Mouse (Mus musculus) limb, embryonic 14.5 days (tissue): ENCODE data around the gene Copz2. TPM values are rescaled to one million over a fixed set of nuclear protein-coding genes. Genes with fewer than 3 reads are reported as not detected.

Experiments
- ATAC-seq: fragments of 200-750 bp; cut with Nextera tagmentation; 2 replicates; pipeline ENCODE4 v1.8.0; 2017; ENCODE audit warnings: low read depth, moderate number of reproducible peaks, moderate TSS enrichment; ENCODE audit not compliant: low FRiP score
- DNase-seq: peaks from one replicate; pipeline ENCODE4 v3.0.0-alpha.2; 2015; ENCODE audit warnings: low spot score
- H3K27ac ChIP-seq: fragments of 300-500 bp; sonication (generic); replicated peaks from 2 replicates; pipeline ENCODE4 v1.5.1; 2014; ENCODE audit warnings: low read depth, mild to moderate bottlenecking, low read length, moderate library complexity, mixed read lengths
- H3K27me3 ChIP-seq: fragments of 300-500 bp; sonication (generic); 2 replicates; pipeline ENCODE4 v1.6.1; 2014; ENCODE audit warnings: low read length, mixed read lengths; ENCODE audit not compliant: control insufficient read depth, insufficient read depth
- H3K36me3 ChIP-seq: fragments of 300-500 bp; sonication (generic); 2 replicates; pipeline ENCODE4 v1.6.1; 2014; ENCODE audit warnings: mild to moderate bottlenecking, low read length, moderate library complexity, mixed read lengths; ENCODE audit not compliant: control insufficient read depth, insufficient read depth
- H3K4me1 ChIP-seq: fragments of 300-500 bp; sonication (generic); 2 replicates; pipeline ENCODE4 v1.6.1; 2014; ENCODE audit warnings: antibody characterized with exemption, low read length, mixed read lengths; ENCODE audit not compliant: control insufficient read depth, insufficient read depth
- H3K4me2 ChIP-seq: fragments of 300-500 bp; sonication (generic); replicated peaks from 2 replicates; pipeline ENCODE4 v1.6.1; 2014; ENCODE audit warnings: low read depth, mild to moderate bottlenecking, low read length, moderate library complexity; ENCODE audit not compliant: severe bottlenecking
- H3K4me3 ChIP-seq: fragments of 300-500 bp; sonication (generic); replicated peaks from 2 replicates; pipeline ENCODE4 v1.5.1; 2014; ENCODE audit warnings: low read length
- H3K9ac ChIP-seq: fragments of 300-500 bp; sonication (generic); 2 replicates; pipeline ENCODE4 v1.6.1; 2014; ENCODE audit warnings: mild to moderate bottlenecking, low read depth, low read length, moderate library complexity; ENCODE audit not compliant: severe bottlenecking
- H3K9me3 ChIP-seq: fragments of 300-500 bp; sonication (generic); 2 replicates; pipeline ENCODE4 v1.6.1; 2016; ENCODE audit warnings: low read length; ENCODE audit not compliant: control insufficient read depth
- POLR2A ChIP-seq: fragments of 200-500 bp; IDR thresholded peaks from 2 replicates; pipeline ENCODE4 v1.8.0; 2012; ENCODE audit warnings: inconsistent platforms, mild to moderate bottlenecking, moderate library complexity, borderline replicate concordance; ENCODE audit not compliant: insufficient read depth, insufficient read length; ENCODE audit errors: extremely low read depth
- WGBS: fragments of 180-500 bp; shearing (Covaris S2); extraction: QIAGEN DNeasy Blood & Tissue Kit; methylation state at CpG from one replicate; pipeline ENCODE4 v1.1.7; 2014; 5-methylcytosine and 5-hydroxymethylcytosine counted together
- polyA plus RNA-seq, 2 experiments: library from polyadenylated mRNA; depleted of rRNA in 1 of 2; stranded (reverse) in 1 of 2; unstranded in 1 of 2; fragments of >200 nt; fragmentation: Nextera tagmentation in 1 of 2; extraction: Ambion mirVana in 1 of 2; gene quantifications; 2 replicates each; pipeline versions ENCODE4 v1.2.1 to v1.2.3; 2012 to 2014

Copz2 gene
- polyA plus RNA-seq, 2 experiments, result 141 to 210 TPM

DNA sequence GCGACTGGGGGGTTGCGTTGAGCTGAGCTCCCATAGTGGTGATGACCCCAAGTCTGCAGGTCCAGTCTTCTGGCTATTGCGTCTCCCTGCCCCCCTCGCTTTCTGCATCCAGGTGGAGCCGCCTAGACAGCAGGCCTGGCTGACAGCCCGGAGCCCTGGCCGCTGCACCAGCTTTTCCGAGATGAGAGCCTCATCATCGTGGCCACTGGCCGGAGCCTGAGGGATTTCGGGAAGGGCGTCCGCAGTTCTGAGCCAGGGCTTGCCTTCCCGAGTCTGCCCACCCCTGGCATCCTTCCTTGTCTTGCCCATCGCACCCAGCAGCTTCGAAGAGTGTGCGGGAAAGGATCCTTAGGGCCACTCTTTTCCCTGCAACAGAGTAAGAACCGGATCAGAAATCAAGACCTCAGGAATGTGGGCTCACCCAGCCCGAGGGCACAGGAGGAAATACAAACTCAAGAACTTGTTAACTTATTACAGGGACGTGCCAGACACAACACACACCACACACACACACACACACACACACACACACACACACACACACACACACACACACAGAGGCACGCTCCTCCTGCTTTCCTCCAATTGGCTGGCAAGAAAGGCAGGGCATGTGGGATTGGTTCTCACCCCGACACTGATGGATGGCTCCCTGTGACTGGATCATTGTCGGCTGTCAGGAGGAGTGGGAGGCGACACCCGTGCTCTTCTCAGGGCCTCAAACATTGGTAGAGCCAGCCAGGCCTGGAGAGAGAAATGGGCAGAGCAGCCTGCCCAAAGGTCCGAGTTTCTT is 13.7 kb downstream of the Copz2 start:
- Histone ChIP-seq H3K4me3 (0 out of 2 replicates have a peak overlapping the region, but pooled peaks have one; percentile 2), H3K9me3 (no peaks in the 10 kb centered on the region), H3K36me3 (peaks cover under 1% of the 10 kb centered on the region; the same call in 1 of the 2 replicates), H3K4me2 (peak overlapping the region; percentile 29; the same call in 1 of the 2 replicates), H3K27ac (no peak overlapping the region), H3K27me3 (0 out of 2 replicates have a peak, but pooled peaks cover 5% of the 10 kb centered on the region), H3K4me1 (peaks cover 18% of the 10 kb centered on the region), H3K9ac (peak overlapping the region; percentile 25; the same call in 1 of the 2 replicates)
- ATAC-seq (no peak), DNase-seq (no peak)
- WGBS, result 19% methylated on average over 26 of the region's 26 CpGs
- no peak for TF ChIP-seq POLR2A

DNA sequence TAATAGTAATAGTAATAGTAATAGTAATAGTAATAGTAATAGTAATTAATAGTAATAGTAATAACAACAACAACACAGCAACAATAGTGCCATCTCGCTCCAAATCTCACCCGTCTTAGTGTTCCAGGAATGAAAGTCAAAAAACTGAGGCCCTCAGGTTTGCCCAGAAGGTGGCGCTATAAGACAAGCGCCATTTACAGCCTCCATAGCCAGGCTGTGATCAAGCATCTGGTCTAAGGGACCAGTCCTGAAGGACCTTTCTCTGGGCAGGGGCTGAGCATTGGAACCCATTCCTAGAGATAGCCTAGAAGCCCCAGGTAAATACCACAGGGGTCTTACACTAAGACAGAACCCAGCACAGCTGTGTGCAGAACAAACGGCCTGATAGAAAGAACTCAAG is 17.5 kb downstream of the Copz2 start:
- Histone ChIP-seq H3K36me3 (no peaks in the 10 kb centered on the region), H3K27me3 (0 out of 2 replicates have a peak, but pooled peaks cover 5% of the 10 kb centered on the region), H3K27ac (no peak overlapping the region), H3K4me2 (no peak overlapping the region), H3K9ac (no peak overlapping the region), H3K4me3 (no peak overlapping the region), H3K4me1 (peaks cover 7% of the 10 kb centered on the region), H3K9me3 (no peaks in the 10 kb centered on the region)
- DNase-seq, result peak; percentile 77
- no peak for ATAC-seq
- WGBS, result 14% methylated on average over 5 of the region's 5 CpGs
- TF ChIP-seq POLR2A, result no peak

DNA sequence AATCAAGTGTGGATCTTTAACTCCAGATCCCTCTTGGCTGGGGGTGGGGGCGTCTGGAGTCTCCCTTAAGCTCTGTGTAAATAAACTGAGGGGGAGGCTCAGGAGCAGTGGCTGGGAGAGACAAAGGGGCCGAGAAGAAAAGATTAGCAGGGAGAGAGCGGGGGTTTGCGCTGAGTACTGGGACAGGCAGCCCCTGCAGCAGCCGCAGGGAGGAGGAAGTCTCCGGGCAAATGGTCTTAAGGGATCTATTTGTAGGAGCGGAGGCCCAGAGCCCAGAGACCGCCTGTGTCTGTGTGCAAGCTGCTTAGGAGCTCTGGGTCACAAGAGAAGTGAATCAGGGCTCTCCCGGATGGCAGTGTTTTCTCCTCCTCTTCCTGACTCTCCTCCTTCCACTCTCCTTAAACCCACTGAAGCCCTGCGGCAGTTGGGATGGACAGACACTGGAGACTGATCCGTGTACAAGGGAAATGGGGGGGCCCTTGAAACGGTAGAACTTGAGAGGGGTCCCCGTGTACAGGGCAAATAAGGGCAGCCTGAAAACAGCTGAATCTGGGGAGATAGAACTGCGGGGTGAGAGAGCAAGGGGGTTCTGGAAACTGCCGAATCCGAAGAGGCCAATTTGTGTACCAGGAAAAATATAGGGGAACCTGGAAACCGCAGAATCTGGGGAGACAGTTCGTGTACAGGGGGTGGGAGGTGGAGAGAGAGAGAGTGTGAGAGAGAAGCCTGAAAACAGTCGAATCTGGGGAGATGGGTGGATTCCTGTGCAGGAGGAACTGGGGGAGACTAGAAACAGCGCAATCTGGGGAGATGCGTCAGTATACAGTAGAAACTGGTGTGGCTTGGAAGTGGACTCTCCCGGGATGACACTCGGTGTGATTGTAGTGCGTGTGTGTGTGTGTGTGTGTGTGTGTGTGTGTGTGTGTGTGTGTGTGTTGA is 23.0 kb downstream of the Copz2 start:
- H3K27ac ChIP-seq, result peak overlapping the region; percentile 28
- H3K9me3 ChIP-seq, result no peaks in the 10 kb centered on the region
- no peaks in the 10 kb centered on the region for H3K36me3 ChIP-seq
- H3K4me3 ChIP-seq, result no peak overlapping the region
- no peak for TF ChIP-seq POLR2A
- ATAC-seq (peak; percentile 18), DNase-seq (peak; percentile 34)
- peak overlapping the region; percentile 17 for H3K4me2 ChIP-seq
- peaks cover 5% of the 10 kb centered on the region; the same call in 1 of the 2 replicates for H3K27me3 ChIP-seq
- 8% methylated on average over 23 of the region's 24 CpGs for WGBS
- peak overlapping the region; percentile 9; the same call in 1 of the 2 replicates for H3K9ac ChIP-seq
- peaks cover 24% of the 10 kb centered on the region for H3K4me1 ChIP-seq

DNA sequence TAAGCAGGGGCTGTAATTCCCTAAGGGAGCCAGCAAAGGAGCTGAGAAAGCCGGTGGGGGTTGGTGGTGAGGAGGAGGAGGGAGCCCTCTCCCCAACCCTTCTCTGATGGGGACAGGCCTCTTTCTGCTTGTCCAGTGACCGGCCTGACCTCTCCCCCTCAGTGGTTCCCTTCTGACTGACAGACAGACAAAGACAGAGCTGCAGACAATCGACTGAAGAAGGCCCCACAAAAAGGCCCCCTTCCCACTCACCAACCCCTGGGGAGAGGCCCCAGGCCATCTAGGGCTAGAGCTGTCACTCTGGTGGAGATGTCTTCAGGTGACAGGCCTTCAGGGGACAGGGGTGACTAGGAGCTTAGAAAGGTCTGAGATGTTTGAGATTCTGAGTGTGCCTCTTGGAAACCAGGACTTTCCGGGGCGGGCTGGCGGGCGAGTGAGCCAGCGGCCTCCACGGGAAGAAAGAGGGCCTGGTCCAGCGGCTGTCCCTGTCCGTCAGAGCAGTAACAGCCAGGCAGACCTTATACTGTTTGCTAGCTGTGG is 24.0 kb downstream of the Copz2 start:
- H3K4me3 ChIP-seq, result no peak overlapping the region
- peaks cover 24% of the 10 kb centered on the region for H3K4me1 ChIP-seq
- TF ChIP-seq POLR2A, result no peak
- peaks cover 5% of the 10 kb centered on the region; the same call in 1 of the 2 replicates for H3K27me3 ChIP-seq
- DNase-seq (peak; percentile 41), ATAC-seq (0 out of 2 replicates have a peak, but pooled peaks have one; percentile 13)
- peak overlapping the region; percentile 47 for H3K9ac ChIP-seq
- peak overlapping the region; percentile 21; the same call in 1 of the 2 replicates for H3K27ac ChIP-seq
- H3K36me3 ChIP-seq, result no peaks in the 10 kb centered on the region
- no peaks in the 10 kb centered on the region for H3K9me3 ChIP-seq
- H3K4me2 ChIP-seq, result no peak overlapping the region
- WGBS, result 41% methylated on average over 11 of the region's 11 CpGs

DNA sequence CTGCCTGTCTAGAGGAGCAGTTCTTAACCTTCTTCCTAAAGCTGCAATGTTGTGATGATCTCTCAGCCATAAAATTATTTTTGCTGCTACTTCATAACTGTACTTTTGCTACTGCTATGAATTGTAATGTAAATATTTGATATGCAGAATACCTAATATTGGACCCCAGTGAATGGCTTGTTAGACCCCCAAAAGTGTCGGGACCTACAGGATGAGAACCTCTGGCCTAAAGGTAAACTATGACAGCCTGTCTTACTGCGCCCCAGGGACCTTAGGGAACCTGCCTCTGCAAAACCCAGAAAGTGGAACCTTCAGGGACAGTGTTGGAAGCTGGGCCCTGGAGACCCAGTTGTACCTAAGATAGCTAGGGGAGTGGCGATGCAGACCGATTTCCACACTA is 25.6 kb downstream of the Copz2 start:
- Histone ChIP-seq H3K9ac (peak overlapping the region; percentile 46), H3K4me2 (peak overlapping the region; percentile 86), H3K27ac (no peak overlapping the region), H3K36me3 (no peaks in the 10 kb centered on the region), H3K27me3 (peaks cover 5% of the 10 kb centered on the region; the same call in 1 of the 2 replicates), H3K9me3 (no peaks in the 10 kb centered on the region), H3K4me3 (peak overlapping the region; percentile 40), H3K4me1 (peaks cover 24% of the 10 kb centered on the region)
- DNase-seq (no peak), ATAC-seq (no peak)
- no peak for TF ChIP-seq POLR2A
- WGBS, result 17% methylated on average over 4 of the region's 4 CpGs
